Mouse (Mus musculus) liver, embryonic 14.5 days (tissue): ENCODE measurements at regions not wholly inside any gene's neighbourhood (a gene's known extent, or its start where the extent isn't known, plus 50 kb on each side); places are given as distances from the start of the nearest gene placed in this dataset.

ENCODE experiments used
- ATAC-seq: fragments of 200-750 bp; cut with Nextera tagmentation; 2 replicates; pipeline ENCODE4 v1.8.0; 2017; ENCODE audit warnings: moderate number of reproducible peaks, mild to moderate bottlenecking, moderate library complexity; ENCODE audit not compliant: insufficient read depth
- DNase-seq, 3 experiments: peaks; one replicate each; pipeline ENCODE4 v3.0.0-alpha.2; 2012 to 2013; ENCODE audit warnings: low read depth in 3 of 3, low spot score in 3 of 3
- H3K27ac ChIP-seq: fragments of 300-500 bp; sonication (generic); 2 replicates; pipeline ENCODE4 v1.5.1; 2014; ENCODE audit warnings: moderate library complexity, mild to moderate bottlenecking, control low read depth, inconsistent platforms
- H3K27me3 ChIP-seq: fragments of 300-500 bp; sonication (generic); 2 replicates; pipeline ENCODE4 v1.6.1; 2014; ENCODE audit warnings: mild to moderate bottlenecking, low read length, moderate library complexity; ENCODE audit not compliant: control insufficient read depth, insufficient read depth
- H3K36me3 ChIP-seq: fragments of 300-500 bp; sonication (generic); replicated peaks from 2 replicates; pipeline ENCODE4 v1.6.1; 2014; ENCODE audit warnings: low read depth; ENCODE audit not compliant: control insufficient read depth, insufficient read depth
- H3K4me1 ChIP-seq, 2 experiments: fragments of 200-500 bp in 1 of 2; fragments of 300-500 bp in 1 of 2; sonication (generic) in 1 of 2; replicated peaks; 2 replicates each; pipeline ENCODE4 v1.6.1; 2012 to 2014; ENCODE audit warnings: antibody characterized with exemption in 1 of 2, inconsistent platforms in 1 of 2, low read length in 1 of 2; ENCODE audit not compliant: control insufficient read depth in 2 of 2, insufficient read depth in 2 of 2
- H3K4me2 ChIP-seq: fragments of 300-500 bp; sonication (generic); 2 replicates; pipeline ENCODE4 v1.6.1; 2014; ENCODE audit warnings: low read depth, mild to moderate bottlenecking, control low read depth, moderate library complexity
- H3K4me3 ChIP-seq, 2 experiments: fragments of 200-500 bp in 1 of 2; fragments of 300-500 bp in 1 of 2; sonication (generic) in 1 of 2; 2 replicates each; pipeline ENCODE4 v1.5.1; 2012 to 2014; ENCODE audit warnings: low read depth in 2 of 2, low read length in 2 of 2, mild to moderate bottlenecking in 2 of 2, control low read depth in 1 of 2, inconsistent platforms in 1 of 2, moderate library complexity in 1 of 2; ENCODE audit not compliant: insufficient read depth in 1 of 2
- H3K9ac ChIP-seq: fragments of 300-500 bp; sonication (generic); replicated peaks from 2 replicates; pipeline ENCODE4 v1.6.1; 2014; ENCODE audit warnings: mild to moderate bottlenecking, control low read depth, moderate library complexity
- H3K9me3 ChIP-seq: fragments of 300-500 bp; sonication (generic); 2 replicates; pipeline ENCODE4 v1.6.1; 2016; ENCODE audit warnings: low read length, mixed read lengths; ENCODE audit not compliant: control insufficient read depth
- CTCF ChIP-seq: IDR thresholded peaks from 2 replicates; pipeline ENCODE4 v1.5.1; 2016; ENCODE audit warnings: antibody characterized with exemption, low read depth, control low read depth
- EP300 ChIP-seq: IDR thresholded peaks from 2 replicates; pipeline ENCODE4 v1.6.1; 2016; ENCODE audit warnings: antibody characterized with exemption, low read depth
- WGBS: fragments of 180-500 bp; shearing (Covaris S2); extraction: QIAGEN DNeasy Blood & Tissue Kit; methylation state at CpG from one replicate; pipeline ENCODE4 v1.1.7; 2014; ENCODE audit not compliant: insufficient replicate concordance; 5-methylcytosine and 5-hydroxymethylcytosine counted together

GRCm38 (mm10) chr2:178598836-178599235 is 168.5 kb downstream of the Cdh26 start:
- H3K9me3 ChIP-seq: no peaks in the 10 kb centered on the region
- no peak for DNase-seq
- 70% methylated on average over 3 of the region's 3 CpGs for WGBS
- TF ChIP-seq CTCF (no peak), EP300 (no peak)
- H3K27ac ChIP-seq: no peak overlapping the region
- no peak overlapping the region for H3K9ac ChIP-seq
- H3K36me3 ChIP-seq: no peaks in the 10 kb centered on the region
- no peak overlapping the region for H3K4me3 ChIP-seq
- no peak overlapping the region for H3K4me2 ChIP-seq
- no peaks in the 10 kb centered on the region for H3K27me3 ChIP-seq
- peaks cover 0 to 5% of the 10 kb centered on the region in 2 experiments; a peak in 1 of 4 replicates for H3K4me1 ChIP-seq
- ATAC-seq: no peak

GRCm38 (mm10) chr2:178603443-178603842 is 173.1 kb downstream of the Cdh26 start:
- Histone ChIP-seq H3K27ac (no peak overlapping the region), H3K4me1 (peaks cover 0 to 8% of the 10 kb centered on the region in 2 experiments; a peak in 2 of 4 replicates), H3K4me3 (no peak overlapping the region), H3K9me3 (no peaks in the 10 kb centered on the region), H3K9ac (no peak overlapping the region), H3K27me3 (no peaks in the 10 kb centered on the region), H3K36me3 (no peaks in the 10 kb centered on the region), H3K4me2 (no peak overlapping the region)
- DNase-seq (no peak), ATAC-seq (no peak)
- 60% methylated on average over 2 of the region's 2 CpGs for WGBS
- no peak for TF ChIP-seq EP300
- no peak for TF ChIP-seq CTCF

- ATAC-seq (0 out of 2 replicates have a peak, but pooled peaks have one; percentile 41), DNase-seq (no peak)
- H3K9me3 ChIP-seq: no peaks in the 10 kb centered on the region
- H3K4me3 ChIP-seq: no peak overlapping the region
- no peaks in the 10 kb centered on the region for H3K27me3 ChIP-seq
- no peak overlapping the region for H3K27ac ChIP-seq
- no peaks in the 10 kb centered on the region for H3K36me3 ChIP-seq
- no peak overlapping the region for H3K4me2 ChIP-seq
- peaks cover 0 to 15% of the 10 kb centered on the region in 2 experiments; a peak in 2 of 4 replicates for H3K4me1 ChIP-seq
- WGBS: 52% methylated on average over 4 of the region's 4 CpGs
- no peak overlapping the region for H3K9ac ChIP-seq
- TF ChIP-seq CTCF (no peak), EP300 (no peak)
Observed at GRCm38 (mm10) chr2:178606733-178607132, 176.4 kb downstream of the Cdh26 start.

GRCm38 (mm10) chr2:178610211-178610975 is 180.1 kb downstream of the Cdh26 start:
- Histone ChIP-seq H3K27me3 (no peaks in the 10 kb centered on the region), H3K9me3 (no peaks in the 10 kb centered on the region), H3K4me1 (peaks cover 0 to 19% of the 10 kb centered on the region in 2 experiments; a peak in 2 of 4 replicates), H3K27ac (no peak overlapping the region), H3K4me3 (no peak overlapping the region), H3K4me2 (no peak overlapping the region), H3K36me3 (no peaks in the 10 kb centered on the region), H3K9ac (no peak overlapping the region)
- ATAC-seq: no peak
- TF ChIP-seq CTCF (no peak), EP300 (no peak)
- WGBS: 48% methylated on average over 18 of the region's 18 CpGs
- DNase-seq: peak in 1 of 3 experiments; percentile 7

- WGBS: 11% methylated on average over 7 of the region's 7 CpGs
Observed at GRCm38 (mm10) chr2:178614761-178615160, 184.4 kb downstream of the Cdh26 start.

More at GRCm38 (mm10) chr2:178614761-178615160, 184.4 kb downstream of the Cdh26 start:
- Histone ChIP-seq H3K36me3 (no peaks in the 10 kb centered on the region), H3K9me3 (no peaks in the 10 kb centered on the region), H3K4me2 (no peak overlapping the region), H3K4me3 (no peak overlapping the region), H3K4me1 (peaks cover 0 to 8% of the 10 kb centered on the region in 2 experiments; a peak in 2 of 4 replicates), H3K9ac (no peak overlapping the region), H3K27ac (no peak overlapping the region), H3K27me3 (no peaks in the 10 kb centered on the region)
- TF ChIP-seq CTCF (no peak), EP300 (peak; percentile 31; the same call in 1 of the 2 replicates)
- ATAC-seq (peak; percentile 61; the same call in 1 of the 2 replicates), DNase-seq (peak in 1 of 3 experiments; percentile 2)
